Mouse (Mus musculus) natural killer cell, adult 2 months (primary cell): ENCODE data around the gene Agap2.
A peak's percentile ranks its signal among the peaks of the same experiment; 100 is the strongest.
"Not testable (repeated sequence)": the region's sequence is repeated elsewhere in the genome, so short reads cannot be mapped to it uniquely, and the experiment has no call there.

Experiments
- DNase-seq, 2 experiments: peaks; one replicate each; pipeline ENCODE4 v3.0.0; 2022; ENCODE audit warnings: low spot score in 2 of 2

Agap2 gene

GRCm38 (mm10) chr10:127134394-127135035 is 59.4 kb downstream of the Agap2 start:
- not testable (repeated sequence) for DNase-seq

GRCm38 (mm10) chr10:127135118-127135836 is 60.2 kb downstream of the Agap2 start:
- peak; percentile 48 to 58 for DNase-seq

GRCm38 (mm10) chr10:127136510-127136909 is 61.4 kb downstream of the Agap2 start:
- peak; percentile 81 to 86 for DNase-seq

DNA sequence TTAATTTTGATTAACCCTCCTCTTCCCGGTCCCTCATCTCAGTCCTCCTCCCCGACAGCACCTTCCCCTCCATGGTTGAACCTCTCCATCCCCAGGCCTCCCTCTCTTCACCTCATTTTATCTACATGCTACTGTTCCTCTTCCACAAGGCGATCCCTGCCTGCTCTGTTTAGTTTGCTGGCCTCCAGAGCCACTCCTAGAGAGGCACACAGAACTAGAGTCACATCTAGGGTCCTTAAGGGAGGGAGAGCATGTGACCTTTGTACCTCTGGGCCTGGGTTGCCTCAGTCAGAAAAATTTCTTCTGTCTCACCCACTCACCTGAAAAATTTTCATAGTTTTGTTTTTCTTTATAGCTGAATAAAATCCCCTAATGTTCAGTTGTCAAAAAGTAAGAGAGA is 62.8 kb downstream of the Agap2 start:
- no peak for DNase-seq

DNA sequence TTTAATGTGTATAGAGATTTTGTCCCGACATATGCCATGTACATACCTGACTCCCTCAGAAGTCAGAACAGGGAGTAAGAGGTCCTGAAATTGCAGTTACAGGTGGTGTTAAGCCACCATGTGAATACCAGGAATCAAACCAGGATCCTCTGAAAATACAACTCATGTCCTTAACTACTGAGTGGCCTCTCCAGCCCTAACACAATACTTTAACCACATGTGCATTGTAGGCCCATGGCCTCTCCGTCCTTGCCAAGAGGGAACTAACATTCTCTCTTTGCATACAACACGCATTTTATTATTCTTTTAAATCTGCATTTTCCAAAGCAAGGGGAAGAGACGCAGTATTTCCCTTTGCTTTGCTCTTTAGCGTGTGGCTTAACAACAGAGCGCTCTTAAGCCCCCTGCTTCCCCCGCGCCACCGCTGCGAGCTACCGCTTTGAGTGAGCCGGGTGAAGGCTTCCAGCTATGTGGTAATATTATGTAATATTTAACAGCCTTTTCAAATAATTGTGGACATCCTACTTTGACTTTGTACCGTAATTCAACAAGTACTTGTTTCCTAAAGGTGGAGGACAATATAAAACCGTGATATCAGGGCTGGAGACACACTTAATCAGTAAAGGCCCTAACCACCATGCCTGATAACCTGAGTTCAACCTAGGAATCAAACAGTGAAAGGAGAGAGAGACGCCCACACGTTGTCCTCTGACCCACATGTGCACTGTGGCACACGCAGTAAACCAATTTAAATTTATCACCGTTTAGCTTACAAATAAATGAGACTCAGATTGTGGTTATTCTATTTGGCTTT is 63.5 kb downstream of the Agap2 start:
- DNase-seq: no peak

- peak; percentile 32 to 63 for DNase-seq
Measured at GRCm38 (mm10) chr10:127140971-127141370, 65.9 kb downstream of the Agap2 start.

- DNase-seq: peak; percentile 83 to 91
Measured at GRCm38 (mm10) chr10:127141500-127141899, 66.4 kb downstream of the Agap2 start.
